Mouse (Mus musculus) embryonic facial prominence, embryonic 10.5 days (tissue): Measurements from ENCODE around the gene P2ry2. TPM values are rescaled to one million over a fixed set of nuclear protein-coding genes. Genes with fewer than 3 reads are reported as not detected.

Experiments used
- polyA plus RNA-seq: library from polyadenylated mRNA; unstranded; fragments of >200 nt; fragmentation: Nextera tagmentation; extraction: Ambion mirVana; gene quantifications from 2 replicates; pipeline ENCODE4 v1.2.1, GENCODE M21; 2016

P2ry2 gene
- polyA plus RNA-seq, 1 experiment from 2014 or later = 0.31 TPM

Other genes starting within 250 kb of the P2ry2 start
- 4.8 and 5.2 TPM in 2 replicates for gene Relt, start 149.4 kb downstream of the P2ry2 start, polyA plus RNA-seq
- gene Arhgef17, start 80.8 kb downstream of the P2ry2 start, polyA plus RNA-seq = 9.3 and 9.8 TPM in 2 replicates
- 1.8 and 3.0 TPM in 2 replicates for gene P2ry6, start 38.2 kb downstream of the P2ry2 start, polyA plus RNA-seq
- 18.7 and 20.9 TPM in 2 replicates for gene Fchsd2, start 80.0 kb upstream of the P2ry2 start, polyA plus RNA-seq